Mouse (Mus musculus) layer of hippocampus, adult 9-11 months (tissue): ENCODE results near the gene Ms4a18.
"Not testable (repeated sequence)": the region's sequence is repeated elsewhere in the genome, so short reads cannot be mapped to it uniquely, and the experiment has no call there.

Source experiments
- DNase-seq: peaks from one replicate; pipeline ENCODE4 v3.0.0; 2022

Gene Ms4a18

GRCm38 (mm10) chr19:11017891-11018290 lies at the start of gene Ms4a18:
TSS of gene Ms4a18 (minus strand) at chr19:11018031.
- DNase-seq, result no peak

GRCm38 (mm10) chr19:11065202-11065875 lies 47.5 kb upstream of the Ms4a18 start:
- DNase-seq, result no peak

DNA sequence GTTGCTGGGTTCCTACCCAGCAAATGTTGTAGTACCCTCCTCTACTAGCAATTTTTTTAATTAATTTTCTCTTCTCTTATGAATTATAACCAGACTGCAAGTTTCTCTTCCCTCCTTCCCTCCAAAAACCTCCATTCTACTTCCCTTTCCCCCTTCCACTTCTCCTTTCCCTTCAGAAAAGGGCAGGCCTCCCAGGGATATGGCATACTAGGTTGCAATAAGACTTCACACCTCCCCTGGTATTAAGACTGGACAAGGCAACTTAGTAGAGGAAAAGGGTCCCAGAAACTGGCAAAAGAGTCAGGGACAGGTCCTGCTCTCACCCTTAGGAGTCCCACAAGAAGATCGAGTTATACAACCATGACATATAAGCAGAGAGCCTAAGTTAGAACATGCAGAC lies 43.1 kb upstream of the Ms4a18 start:
- no peak for DNase-seq

- DNase-seq, result no peak
Observed at GRCm38 (mm10) chr19:11059967-11060366, 42.1 kb upstream of the Ms4a18 start.

GRCm38 (mm10) chr19:11055700-11056099 lies 37.9 kb upstream of the Ms4a18 start:
- not testable (repeated sequence) for DNase-seq

- no peak for DNase-seq
Observed at GRCm38 (mm10) chr19:11053277-11053676, 35.4 kb upstream of the Ms4a18 start.

DNA sequence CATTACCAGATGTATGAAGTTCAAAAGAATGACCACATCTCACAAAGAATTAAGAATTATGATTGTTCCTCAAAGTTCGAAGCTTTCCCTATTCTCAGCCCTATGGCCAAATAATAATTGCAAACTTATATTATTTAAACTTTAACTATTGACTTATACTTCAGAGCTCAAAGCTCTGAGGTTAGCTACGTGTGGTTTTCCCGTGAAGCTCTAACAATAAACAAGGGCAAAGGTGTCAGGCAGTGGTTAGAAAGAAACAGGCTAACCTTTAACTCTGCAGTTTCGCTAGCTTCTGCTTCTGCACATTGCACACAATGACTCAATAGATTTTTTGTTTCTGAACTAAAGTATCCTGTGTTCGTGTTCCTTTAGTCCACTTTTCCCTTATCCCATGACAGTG lies 35.0 kb upstream of the Ms4a18 start:
- DNase-seq, result no peak

- no peak for DNase-seq
Observed at GRCm38 (mm10) chr19:11050286-11050685, 32.5 kb upstream of the Ms4a18 start.

- DNase-seq, result no peak
Observed at GRCm38 (mm10) chr19:11049426-11049825, 31.6 kb upstream of the Ms4a18 start.

GRCm38 (mm10) chr19:11048503-11048902 lies 30.7 kb upstream of the Ms4a18 start:
- no peak for DNase-seq

GRCm38 (mm10) chr19:11048009-11048408 lies 30.2 kb upstream of the Ms4a18 start:
- DNase-seq, result no peak

DNA sequence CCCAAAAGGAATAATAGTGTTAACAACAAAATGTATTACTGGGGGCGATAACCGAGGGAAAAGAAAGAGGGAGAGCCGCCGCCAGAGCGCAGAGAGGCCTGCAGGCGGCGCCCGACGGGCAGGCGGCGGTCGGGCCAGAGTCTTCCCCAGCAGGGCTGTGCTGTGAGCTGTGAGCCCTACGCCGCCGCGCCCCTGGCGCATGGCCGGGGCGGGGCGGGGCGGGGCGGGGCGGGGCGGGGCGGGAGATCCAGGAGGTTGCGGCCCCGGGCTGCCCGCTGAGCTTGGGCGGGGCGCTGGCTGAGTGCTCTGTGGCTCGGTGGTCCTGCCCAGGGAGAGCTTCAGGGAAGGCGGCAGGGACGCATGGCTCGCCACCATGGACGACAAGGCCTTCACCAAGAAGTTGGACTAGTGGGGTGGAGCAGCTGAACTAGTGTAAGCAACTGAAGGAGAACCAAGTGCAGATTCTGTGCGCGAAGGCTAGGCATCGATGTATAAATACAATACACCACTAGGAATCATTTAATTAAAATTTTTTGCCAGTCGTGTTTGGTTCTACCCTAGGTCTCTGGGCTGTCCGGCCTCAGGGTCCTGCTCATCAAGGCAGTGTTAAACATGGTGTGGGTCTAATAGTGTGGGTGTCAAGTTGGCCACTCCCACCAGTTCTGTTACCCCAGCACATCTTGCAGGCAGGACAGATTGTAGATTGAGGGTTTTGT lies 27.3 kb upstream of the Ms4a18 start:
- DNase-seq, result no peak

GRCm38 (mm10) chr19:11044671-11044995 lies 26.8 kb upstream of the Ms4a18 start:
- no peak for DNase-seq

DNA sequence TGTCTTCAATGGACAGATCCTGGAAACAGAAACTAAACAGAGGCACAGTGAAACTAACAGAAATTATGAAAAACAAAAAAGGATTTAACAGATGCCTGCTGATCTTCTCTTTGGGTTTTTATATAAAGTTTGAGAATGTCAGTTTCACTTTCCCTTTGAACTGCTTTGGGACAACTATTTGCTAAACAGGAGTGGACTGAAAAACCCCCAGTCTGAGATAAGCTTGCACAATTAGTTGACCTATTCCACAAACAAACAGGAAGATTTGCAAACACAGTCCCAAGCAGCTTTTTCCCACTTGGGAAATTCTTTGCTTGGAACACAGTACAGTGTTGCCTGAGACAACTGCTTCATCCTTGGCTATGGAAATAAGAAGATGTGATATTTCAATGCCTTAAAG lies 19.7 kb upstream of the Ms4a18 start:
- DNase-seq, result no peak

- no peak for DNase-seq
Observed at GRCm38 (mm10) chr19:11022382-11022781, 4.6 kb upstream of the Ms4a18 start.

DNA sequence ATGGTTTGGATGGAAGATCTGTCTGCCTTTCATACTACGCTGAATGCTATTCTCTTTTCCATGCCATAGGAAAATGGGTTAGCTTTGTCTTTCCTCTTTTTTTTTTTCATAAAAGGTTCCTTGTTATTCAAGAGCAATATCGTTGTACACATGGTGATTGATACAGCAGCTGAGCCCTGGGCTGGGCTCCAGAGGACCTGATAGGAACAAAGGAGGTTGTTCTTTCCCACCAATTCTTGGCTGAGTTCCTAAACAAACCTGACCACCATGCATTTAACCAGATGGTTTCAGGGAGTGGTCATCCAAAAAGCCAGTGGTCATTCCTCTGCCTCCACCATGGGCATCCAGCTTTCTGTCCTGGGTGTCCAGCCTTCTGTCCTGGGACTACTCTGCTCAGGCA lies 580 bp downstream of the Ms4a18 start:
- DNase-seq, result no peak

DNA sequence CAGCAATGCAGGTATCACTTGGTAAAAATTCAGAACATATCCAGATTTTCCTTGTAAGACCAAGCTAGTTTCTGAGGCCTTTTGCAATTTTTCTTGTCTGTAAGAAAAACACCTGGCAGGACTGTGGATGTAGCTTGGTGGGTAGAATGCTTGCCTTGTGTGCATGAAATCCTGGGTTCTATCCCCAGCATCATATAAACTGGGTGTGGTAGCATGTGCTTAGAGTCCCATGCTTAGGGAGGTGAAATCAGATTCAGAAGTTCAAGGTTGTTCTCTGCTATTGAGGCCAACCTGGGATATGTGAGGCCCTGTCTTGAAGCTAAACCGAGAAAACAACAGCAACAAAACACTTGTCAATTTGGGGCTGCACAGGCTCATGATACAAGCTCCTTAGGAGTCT lies 1.8 kb downstream of the Ms4a18 start:
- DNase-seq, result no peak

GRCm38 (mm10) chr19:11015468-11015867 lies 2.4 kb downstream of the Ms4a18 start:
- no peak for DNase-seq

- DNase-seq, result no peak
Observed at GRCm38 (mm10) chr19:10993150-10993549, 24.7 kb downstream of the Ms4a18 start, which contains the start of gene Ms4a15. TSS of gene Ms4a15 (minus strand) at chr19:10993250.

DNA sequence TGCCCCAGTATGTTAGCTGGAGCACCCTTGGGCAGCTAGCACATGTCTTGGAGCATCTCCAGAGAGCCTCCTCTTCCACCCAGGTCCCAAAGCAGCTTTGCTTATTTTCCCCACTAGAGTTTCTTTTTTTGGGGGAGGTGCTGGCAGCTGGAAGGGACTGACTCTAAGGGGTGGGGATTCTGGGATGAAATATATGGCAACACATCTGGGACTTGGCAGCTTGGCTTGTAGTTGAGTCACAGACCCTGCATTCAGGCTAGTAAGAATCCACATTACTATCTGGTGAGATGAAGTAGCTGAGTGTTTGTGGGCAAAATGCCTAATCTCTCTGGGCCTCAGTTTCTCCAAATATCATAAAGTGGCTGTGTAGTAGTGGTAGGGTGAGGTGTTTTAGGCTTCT lies 25.9 kb downstream of the Ms4a18 start:
- no peak for DNase-seq

GRCm38 (mm10) chr19:10990751-10991150 lies 27.1 kb downstream of the Ms4a18 start:
- no peak for DNase-seq

DNA sequence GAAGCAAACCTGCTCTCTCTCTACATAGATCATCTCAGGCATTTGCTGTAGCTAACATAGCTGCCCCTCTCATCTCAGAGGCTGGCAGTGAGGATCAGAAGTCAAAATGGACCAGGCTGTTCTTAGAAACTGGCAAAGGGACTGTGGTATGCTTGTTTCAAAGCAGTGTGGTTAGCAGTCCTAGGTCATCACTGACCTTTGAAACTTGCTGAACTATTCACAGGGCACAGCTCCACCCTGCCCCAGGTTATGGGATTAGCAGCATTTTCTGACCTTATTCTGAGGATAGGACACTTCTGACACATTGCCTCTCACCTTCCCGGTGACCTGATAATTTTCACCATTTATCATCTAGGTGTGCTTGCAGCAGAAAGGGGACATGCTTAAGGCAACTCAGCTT lies 29.3 kb downstream of the Ms4a18 start:
- DNase-seq, result no peak

DNA sequence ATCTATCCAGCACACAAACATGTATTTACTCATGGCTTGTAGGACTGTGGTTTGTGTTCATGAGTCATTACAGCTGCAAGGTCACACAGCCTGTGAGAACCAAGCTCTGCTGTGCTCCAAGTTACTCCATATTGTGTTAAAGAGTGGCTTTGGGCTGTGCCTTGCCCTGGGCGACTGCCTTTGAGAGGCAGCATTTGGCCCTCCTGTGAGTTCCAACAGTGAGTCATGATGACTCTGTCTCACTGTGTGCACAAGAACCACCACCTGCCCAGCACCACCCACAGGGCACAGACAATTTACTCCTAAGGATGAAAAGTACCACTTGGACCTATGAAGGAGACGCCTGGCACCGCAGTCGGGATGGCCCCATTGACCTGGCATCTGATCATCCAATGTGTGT lies 31.9 kb downstream of the Ms4a18 start:
- no peak for DNase-seq

GRCm38 (mm10) chr19:10984551-10984950 lies 33.3 kb downstream of the Ms4a18 start:
- no peak for DNase-seq

DNA sequence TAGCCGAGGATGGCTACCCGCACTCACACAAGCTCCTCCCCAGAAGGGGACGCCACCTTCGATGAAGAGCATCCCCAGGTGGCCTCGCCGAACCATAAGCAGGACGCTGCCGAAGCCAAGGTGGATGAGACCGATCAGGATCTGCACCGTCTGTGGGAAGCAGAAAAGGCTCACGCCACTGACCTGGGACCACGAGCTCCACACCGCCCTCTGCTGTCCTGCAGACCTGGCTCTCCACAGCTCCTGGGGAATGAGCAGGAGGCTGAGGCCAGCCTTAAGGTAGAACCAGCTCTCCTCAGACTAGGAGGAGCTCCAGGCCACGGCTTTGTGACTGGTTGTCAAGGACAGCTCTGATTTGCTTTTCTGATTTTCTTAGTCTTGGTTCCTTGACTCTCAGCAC lies 34.7 kb downstream of the Ms4a18 start:
- DNase-seq, result no peak
